Mouse (Mus musculus): Measurements from ENCODE around the gene Hapln4. TPM values are rescaled to one million over a fixed set of nuclear protein-coding genes. Genes with fewer than 3 reads are reported as not detected.

Gene Hapln4
- polyA plus RNA-seq, 1 experiment from 2014 or later: 0.06 TPM

GRCm38 (mm10) chr8:70124992-70125391, 41.7 kb downstream of the Hapln4 start:
- H3K9me3 ChIP-seq (replicated peaks): no peaks in the 10 kb centered on the region
- H3K9ac ChIP-seq: no peak overlapping the region
- no peaks in the 10 kb centered on the region for H3K36me3 ChIP-seq (replicated peaks)
- H3K4me3 ChIP-seq (replicated peaks): no peak overlapping the region
- peaks cover 57% of the 10 kb centered on the region for H3K27me3 ChIP-seq
- peaks cover 9% of the 10 kb centered on the region for H3K4me1 ChIP-seq (replicated peaks)
- no peak overlapping the region for H3K27ac ChIP-seq (replicated peaks)
- WGBS (ENCODE audit: insufficient replicate concordance): 51% methylated on average over 8 of the region's 8 CpGs
- no peak for ATAC-seq (ENCODE audit: insufficient read depth)
- no peak overlapping the region for H3K4me2 ChIP-seq

GRCm38 (mm10) chr8:70128435-70128834, 45.2 kb downstream of the Hapln4 start:
- Histone ChIP-seq H3K4me3 (replicated peaks) (no peak overlapping the region), H3K27me3 (peaks cover 26% of the 10 kb centered on the region), H3K4me2 (no peak overlapping the region), H3K27ac (replicated peaks) (no peak overlapping the region), H3K9me3 (replicated peaks) (no peaks in the 10 kb centered on the region), H3K9ac (no peak overlapping the region), H3K36me3 (replicated peaks) (peaks cover 11% of the 10 kb centered on the region), H3K4me1 (replicated peaks) (peaks cover 35% of the 10 kb centered on the region)
- ATAC-seq (ENCODE audit: insufficient read depth): no peak
- WGBS (ENCODE audit: insufficient replicate concordance): 62% methylated on average over 3 of the region's 3 CpGs

- 62% methylated on average over 9 of the region's 9 CpGs for WGBS (ENCODE audit: insufficient replicate concordance)
- peaks cover 21% of the 10 kb centered on the region for H3K36me3 ChIP-seq (replicated peaks)
- H3K9me3 ChIP-seq (replicated peaks): no peaks in the 10 kb centered on the region
- no peak overlapping the region for H3K4me3 ChIP-seq (replicated peaks)
- peaks cover 43% of the 10 kb centered on the region for H3K4me1 ChIP-seq (replicated peaks)
- no peak overlapping the region for H3K27ac ChIP-seq (replicated peaks)
- peaks cover 16% of the 10 kb centered on the region for H3K27me3 ChIP-seq
- no peak overlapping the region for H3K9ac ChIP-seq
- no peak for ATAC-seq (ENCODE audit: insufficient read depth)
- H3K4me2 ChIP-seq: no peak overlapping the region
Measured at GRCm38 (mm10) chr8:70129309-70129952, 46.2 kb downstream of the Hapln4 start.

GRCm38 (mm10) chr8:70130066-70130465, 46.8 kb downstream of the Hapln4 start:
- WGBS (ENCODE audit: insufficient replicate concordance): 77% methylated on average over 3 of the region's 3 CpGs
- Histone ChIP-seq H3K4me3 (replicated peaks) (no peak overlapping the region), H3K36me3 (replicated peaks) (peaks cover 27% of the 10 kb centered on the region), H3K4me1 (replicated peaks) (peaks cover 43% of the 10 kb centered on the region), H3K27me3 (peaks cover 11% of the 10 kb centered on the region), H3K27ac (replicated peaks) (no peak overlapping the region), H3K4me2 (no peak overlapping the region), H3K9ac (no peak overlapping the region), H3K9me3 (replicated peaks) (no peaks in the 10 kb centered on the region)
- ATAC-seq (ENCODE audit: insufficient read depth): no peak

GRCm38 (mm10) chr8:70131166-70131883, 48.1 kb downstream of the Hapln4 start, which contains the start of gene Nr2c2ap:
TSS of gene Nr2c2ap (plus strand) at chr8:70131333.
- H3K4me1 ChIP-seq (replicated peaks): peaks cover 43% of the 10 kb centered on the region
- H3K27me3 ChIP-seq: no peaks in the 10 kb centered on the region
- peak within 1 kb of the TSS; percentile 63 for H3K27ac ChIP-seq (replicated peaks)
- H3K36me3 ChIP-seq (replicated peaks): peaks cover 40% of the 10 kb centered on the region
- peak; percentile 82 for ATAC-seq (ENCODE audit: insufficient read depth)
- peak within 1 kb of the TSS; percentile 87 for H3K4me2 ChIP-seq
- H3K9ac ChIP-seq: peak within 1 kb of the TSS; percentile 52
- H3K9me3 ChIP-seq (replicated peaks): no peaks in the 10 kb centered on the region
- H3K4me3 ChIP-seq (replicated peaks): peak within 1 kb of the TSS; percentile 79
- WGBS (ENCODE audit: insufficient replicate concordance): 1% methylated on average over 37 of the region's 37 CpGs

- H3K27me3 ChIP-seq: no peaks in the 10 kb centered on the region
- peaks cover 55% of the 10 kb centered on the region for H3K4me1 ChIP-seq (replicated peaks)
- no peak overlapping the region for H3K4me3 ChIP-seq (replicated peaks)
- peaks cover 45% of the 10 kb centered on the region for H3K36me3 ChIP-seq (replicated peaks)
- ATAC-seq (ENCODE audit: insufficient read depth): no peak
- H3K9me3 ChIP-seq (replicated peaks): no peaks in the 10 kb centered on the region
- H3K27ac ChIP-seq (replicated peaks): no peak overlapping the region
- H3K9ac ChIP-seq: no peak overlapping the region
- 78% methylated on average over 5 of the region's 5 CpGs for WGBS (ENCODE audit: insufficient replicate concordance)
- H3K4me2 ChIP-seq: no peak overlapping the region
Measured at GRCm38 (mm10) chr8:70134086-70134485, 50.8 kb downstream of the Hapln4 start.

- H3K4me1 ChIP-seq (replicated peaks): peaks cover 47% of the 10 kb centered on the region
- H3K36me3 ChIP-seq (replicated peaks): peaks cover 45% of the 10 kb centered on the region
- no peak overlapping the region for H3K27ac ChIP-seq (replicated peaks)
- WGBS (ENCODE audit: insufficient replicate concordance): 69% methylated on average over 9 of the region's 9 CpGs
- no peak overlapping the region for H3K4me3 ChIP-seq (replicated peaks)
- no peaks in the 10 kb centered on the region for H3K9me3 ChIP-seq (replicated peaks)
- H3K9ac ChIP-seq: no peak overlapping the region
- H3K27me3 ChIP-seq: no peaks in the 10 kb centered on the region
- ATAC-seq (ENCODE audit: insufficient read depth): no peak
- H3K4me2 ChIP-seq: no peak overlapping the region
Measured at GRCm38 (mm10) chr8:70134931-70135330, 51.7 kb downstream of the Hapln4 start.

- H3K4me1 ChIP-seq (replicated peaks): peaks cover 50% of the 10 kb centered on the region
- no peak overlapping the region for H3K27ac ChIP-seq (replicated peaks)
- H3K9me3 ChIP-seq (replicated peaks): no peaks in the 10 kb centered on the region
- no peak overlapping the region for H3K9ac ChIP-seq
- peaks cover 45% of the 10 kb centered on the region for H3K36me3 ChIP-seq (replicated peaks)
- H3K4me3 ChIP-seq (replicated peaks): no peak overlapping the region
- no peak overlapping the region for H3K4me2 ChIP-seq
- no peak for ATAC-seq (ENCODE audit: insufficient read depth)
- 73% methylated on average over 4 of the region's 4 CpGs for WGBS (ENCODE audit: insufficient replicate concordance)
- H3K27me3 ChIP-seq: no peaks in the 10 kb centered on the region
Measured at GRCm38 (mm10) chr8:70136591-70136990, 53.3 kb downstream of the Hapln4 start.

GRCm38 (mm10) chr8:70137890-70138289, 54.6 kb downstream of the Hapln4 start:
- H3K36me3 ChIP-seq (replicated peaks): peaks cover 51% of the 10 kb centered on the region

GRCm38 (mm10) chr8:70139026-70139857, 56.0 kb downstream of the Hapln4 start, which contains the start of the genes Rfxank, Borcs8 and Mef2b:
TSS of gene Rfxank (minus strand) at chr8:70139154.
TSS of gene Borcs8 (plus strand) at chr8:70139499.
TSS of gene Mef2b (plus strand) at chr8:70139711.
- ATAC-seq (ENCODE audit: insufficient read depth): peak; percentile 95
- WGBS (ENCODE audit: insufficient replicate concordance): under 1% methylated on average over 46 of the region's 46 CpGs
- H3K4me3 ChIP-seq (replicated peaks): peak within 1 kb of the TSS; percentile 77
- peaks cover 47% of the 10 kb centered on the region for H3K36me3 ChIP-seq (replicated peaks)
- no peaks in the 10 kb centered on the region for H3K9me3 ChIP-seq (replicated peaks)
- no peaks in the 10 kb centered on the region for H3K27me3 ChIP-seq
- H3K9ac ChIP-seq: peak within 1 kb of the TSS; percentile 73
- peak within 1 kb of the TSS; percentile 80 for H3K4me2 ChIP-seq
- peak within 1 kb of the TSS; percentile 93 for H3K27ac ChIP-seq (replicated peaks)
- peaks cover 26% of the 10 kb centered on the region for H3K4me1 ChIP-seq (replicated peaks)

More at GRCm38 (mm10) chr8:70137890-70138289, 54.6 kb downstream of the Hapln4 start:
- H3K4me2 ChIP-seq: peak overlapping the region; percentile 80
- H3K27ac ChIP-seq (replicated peaks): no peak overlapping the region
- H3K27me3 ChIP-seq: no peaks in the 10 kb centered on the region
- peak overlapping the region; percentile 67; the same call in 1 of the 2 replicates for H3K9ac ChIP-seq
- H3K4me3 ChIP-seq (replicated peaks): peak overlapping the region; percentile 77
- H3K4me1 ChIP-seq (replicated peaks): peaks cover 38% of the 10 kb centered on the region
- no peaks in the 10 kb centered on the region for H3K9me3 ChIP-seq (replicated peaks)
- ATAC-seq (ENCODE audit: insufficient read depth): no peak
- 71% methylated on average over 4 of the region's 4 CpGs for WGBS (ENCODE audit: insufficient replicate concordance)

Data from liver, embryonic 15.5 days (tissue).